Mouse (Mus musculus) T-helper 17 cell (primary cell): Measurements from ENCODE around the gene Cyb5d2.

ENCODE experiments used
- in situ Hi-C, 2 experiments: fragments of 300-600 bp; cut with MboI, MseI; formaldehyde crosslinking; loops; 1 replicate in 1 of 2; 2 replicates in 1 of 2; pipeline ENCODE4 v1.15.1; 2025; ENCODE audit warnings: high pct_unique_total_duplicates in 2 of 2

The Cyb5d2 gene

GRCm38 (mm10) chr11:72795455-72796295 is at the start of gene Cyb5d2, which contains the start of gene Zzef1:
TSS of gene Cyb5d2 (minus strand) at chr11:72796142.
TSS of gene Zzef1 (plus strand) at chr11:72796226.
- in situ Hi-C loops: no loop called here

DNA sequence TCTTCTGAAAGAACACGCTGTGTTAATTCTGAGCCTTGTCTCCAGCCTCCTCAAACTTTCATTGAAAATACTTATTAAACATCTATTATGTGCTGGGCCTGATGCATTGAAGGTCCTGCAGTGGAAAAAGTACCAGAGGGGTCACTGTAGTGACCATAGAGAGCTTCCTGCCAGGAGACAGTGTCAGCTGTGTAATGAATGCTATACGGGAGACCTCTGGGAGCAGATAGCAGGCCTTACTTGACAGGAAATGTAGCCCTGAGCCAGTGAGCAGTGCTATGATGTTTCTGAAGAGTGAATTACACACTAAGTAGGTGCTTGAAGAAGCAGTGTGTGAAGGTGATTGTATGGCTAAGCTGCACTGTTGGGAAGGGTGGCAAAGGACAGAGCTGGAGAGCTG is 49.6 kb upstream of the Cyb5d2 start:
- in situ Hi-C loops: no loop called here

- in situ Hi-C loops: no loop called here
Observed at GRCm38 (mm10) chr11:72843576-72843975, 47.6 kb upstream of the Cyb5d2 start.

- in situ Hi-C loops: no loop called here
Observed at GRCm38 (mm10) chr11:72842731-72843130, 46.8 kb upstream of the Cyb5d2 start.

- in situ Hi-C loops: no loop called here
Observed at GRCm38 (mm10) chr11:72829869-72830268, 33.9 kb upstream of the Cyb5d2 start.

DNA sequence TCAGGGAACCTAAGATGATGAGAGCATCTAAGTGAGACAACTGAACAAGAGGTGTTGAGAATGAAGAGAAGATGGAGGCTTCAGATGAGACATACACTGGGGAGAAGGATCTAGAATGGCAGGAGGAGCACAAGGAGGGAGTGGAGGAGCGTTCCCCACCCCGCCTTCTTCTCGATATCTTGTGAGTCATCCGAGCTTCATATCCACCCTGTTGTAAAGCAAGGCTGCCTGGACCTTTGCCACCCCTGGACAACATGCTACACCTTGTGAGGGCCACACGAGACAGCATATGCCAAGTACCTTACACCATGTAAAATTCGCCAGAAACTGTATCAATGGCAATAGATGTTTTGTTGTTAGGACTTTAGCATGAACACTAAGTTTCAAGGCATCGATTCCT is 25.1 kb upstream of the Cyb5d2 start:
- in situ Hi-C loops: no loop called here

DNA sequence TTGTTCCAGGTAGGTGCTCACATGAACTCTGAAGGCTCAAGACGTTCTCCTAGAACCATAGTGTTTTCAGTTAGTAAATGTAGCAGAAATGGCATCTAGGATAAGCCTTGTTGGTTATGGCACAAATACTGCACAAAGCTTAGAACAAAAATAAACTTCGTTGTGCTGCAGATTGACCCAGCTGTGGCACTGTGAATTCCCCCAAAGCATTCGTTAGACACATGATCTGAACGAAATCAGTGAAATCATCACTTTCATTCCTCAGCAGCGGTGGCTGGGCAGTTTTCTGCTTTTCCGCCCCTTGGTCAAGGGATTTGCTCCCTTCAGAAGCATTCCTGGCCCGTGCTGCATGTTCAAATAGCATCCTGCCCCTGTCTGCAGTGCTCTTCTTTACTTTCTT is 22.1 kb upstream of the Cyb5d2 start:
- in situ Hi-C loops: no loop called here

DNA sequence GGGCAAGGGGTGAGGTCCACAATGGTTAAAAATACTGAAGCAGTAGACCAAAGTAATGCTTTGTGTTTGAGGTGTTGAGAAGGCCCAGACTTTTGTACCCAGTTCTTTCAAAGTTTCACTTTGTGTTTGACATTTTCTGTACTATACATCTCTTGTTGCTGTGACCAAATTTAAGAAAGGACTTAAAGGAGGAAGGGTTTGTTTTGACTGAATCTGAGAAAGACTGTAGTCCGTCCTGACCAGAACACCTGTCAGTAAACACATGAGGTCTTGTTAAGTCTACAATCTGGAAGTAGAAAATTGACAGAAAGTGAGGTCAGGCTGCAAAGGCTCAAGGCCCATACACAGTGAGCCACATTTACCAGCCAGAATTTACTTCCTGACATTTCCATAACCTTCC is 20.9 kb upstream of the Cyb5d2 start:
- in situ Hi-C loops: no loop called here

GRCm38 (mm10) chr11:72814188-72814587 is 18.2 kb upstream of the Cyb5d2 start:
- in situ Hi-C loops: no loop called here

- in situ Hi-C loops: no loop called here
Observed at GRCm38 (mm10) chr11:72813687-72814086, 17.7 kb upstream of the Cyb5d2 start.

GRCm38 (mm10) chr11:72807992-72808391 is 12.1 kb upstream of the Cyb5d2 start:
- in situ Hi-C loops: no loop called here

DNA sequence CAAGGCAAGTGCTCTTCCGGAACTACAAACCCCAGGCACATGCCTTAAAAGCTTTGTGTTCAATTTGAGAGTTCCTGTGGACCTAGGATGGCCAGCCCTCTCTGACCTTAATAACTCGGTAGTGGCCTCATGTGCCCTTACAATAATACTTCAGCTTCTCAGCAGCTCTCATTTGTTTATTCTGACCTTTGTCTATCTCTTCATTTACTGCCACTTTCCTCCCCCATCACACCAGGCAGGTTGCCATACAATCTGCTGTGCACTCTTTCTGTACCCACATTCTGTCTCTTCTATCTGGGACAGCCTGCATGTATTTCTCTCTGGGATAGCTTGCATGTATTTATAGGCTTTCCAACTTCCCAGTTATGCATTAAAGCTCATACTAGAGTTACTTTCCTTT is 10.6 kb upstream of the Cyb5d2 start:
- in situ Hi-C loops: no loop called here

DNA sequence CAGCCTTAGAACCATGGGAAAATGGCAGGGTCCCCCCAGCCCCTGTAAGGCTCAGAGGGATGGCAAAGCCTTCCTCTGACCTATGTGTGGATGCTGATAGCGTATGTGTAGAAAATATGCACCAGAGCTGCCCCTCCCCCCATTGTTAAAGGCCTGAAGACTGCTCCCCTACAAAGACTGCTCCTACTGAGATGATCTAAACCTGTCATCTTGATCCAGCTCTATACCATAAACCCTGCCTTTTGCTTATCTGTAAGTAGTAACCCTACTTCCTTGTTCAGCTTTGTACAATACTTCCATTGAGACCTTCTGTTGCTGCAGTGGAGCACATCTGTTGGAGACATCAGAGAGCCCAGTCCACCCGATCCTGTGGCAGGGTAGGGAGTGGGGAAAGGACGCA is 9.3 kb upstream of the Cyb5d2 start:
- in situ Hi-C loops: no loop called here

GRCm38 (mm10) chr11:72804586-72804985 is 8.6 kb upstream of the Cyb5d2 start:
- in situ Hi-C loops: no loop called here

DNA sequence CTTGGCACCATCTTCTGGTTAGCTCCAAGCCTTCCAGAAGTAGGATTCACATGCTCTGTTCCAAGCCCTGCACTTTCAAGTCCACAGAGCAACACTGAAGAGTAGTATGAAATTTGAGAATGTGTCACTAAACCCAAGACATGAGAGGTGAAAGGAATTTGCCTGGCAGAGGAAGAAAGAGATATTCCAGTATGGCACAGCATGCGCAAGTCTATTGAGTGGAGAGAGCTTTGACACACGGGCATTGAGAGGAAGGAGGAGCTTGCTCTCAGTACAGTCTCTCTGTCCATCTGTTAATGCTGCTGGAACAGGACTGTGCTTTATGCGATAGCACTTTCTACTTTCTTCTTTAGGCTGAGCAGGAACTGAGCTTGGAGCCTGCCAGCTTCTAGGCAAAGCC is 7.1 kb upstream of the Cyb5d2 start:
- in situ Hi-C loops: no loop called here

DNA sequence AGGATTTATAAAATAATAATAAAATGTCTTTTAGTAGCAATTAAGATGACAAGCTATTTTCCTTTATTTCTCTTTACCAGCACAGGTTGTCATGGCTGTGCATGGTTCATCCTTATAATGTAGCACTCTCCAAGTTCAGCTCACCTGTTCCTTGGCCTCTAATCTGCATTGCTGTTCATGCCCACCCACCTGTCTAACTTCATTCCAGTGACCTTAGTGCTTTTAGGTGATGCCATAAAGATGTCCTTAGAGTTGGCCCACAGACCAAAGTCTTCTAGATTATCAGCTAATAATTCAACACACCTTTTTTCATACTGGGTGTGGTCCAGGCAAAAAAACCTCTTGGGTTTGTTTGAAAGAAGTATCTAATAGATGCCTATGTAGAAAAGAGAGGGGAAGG is 5.2 kb upstream of the Cyb5d2 start:
- in situ Hi-C loops: no loop called here

GRCm38 (mm10) chr11:72798112-72798511 is 2.2 kb upstream of the Cyb5d2 start:
- in situ Hi-C loops: no loop called here

- in situ Hi-C loops: no loop called here
Observed at GRCm38 (mm10) chr11:72796773-72797338, 914 bp upstream of the Cyb5d2 start.

DNA sequence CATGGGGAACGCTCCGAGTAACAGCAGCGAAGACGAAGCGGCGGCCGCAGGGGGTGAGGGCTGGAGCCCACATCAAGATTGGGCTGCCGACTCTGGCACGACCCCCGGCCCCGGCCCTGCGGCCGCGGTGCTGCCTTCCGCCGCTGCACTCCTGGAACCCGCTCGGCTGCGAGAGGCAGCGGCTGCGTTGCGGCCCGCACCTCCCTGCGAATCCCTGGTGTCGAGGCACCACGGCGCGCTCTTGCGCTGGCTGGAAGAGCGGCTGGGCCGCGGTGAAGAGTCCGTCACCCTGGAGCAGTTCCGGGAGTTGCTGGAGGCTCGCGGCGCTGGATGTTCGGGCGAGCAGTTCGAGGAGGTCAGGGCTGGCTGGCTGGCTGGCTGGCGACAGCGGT is 350 bp upstream of the Cyb5d2 start:
- in situ Hi-C loops: no loop called here

GRCm38 (mm10) chr11:72795149-72795454 is 840 bp downstream of the Cyb5d2 start:
- in situ Hi-C loops: no loop called here

DNA sequence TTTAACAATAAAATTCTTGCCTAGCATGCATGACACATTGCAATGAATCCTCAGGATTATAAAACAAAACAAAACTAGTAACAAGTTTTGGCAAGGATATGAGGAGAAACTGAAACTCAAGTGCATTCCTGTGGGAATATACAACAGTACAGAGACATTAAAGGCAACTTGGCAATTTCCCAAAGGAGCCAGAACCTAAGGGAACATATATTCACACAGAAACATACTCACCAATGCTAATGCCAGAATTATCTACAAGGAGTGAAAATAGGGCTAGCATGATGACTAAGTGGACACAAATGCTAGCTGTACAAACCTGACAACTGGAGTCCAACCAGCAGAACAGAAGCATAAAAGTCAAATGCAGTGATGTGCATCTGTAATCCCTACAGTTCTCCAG is 3.9 kb downstream of the Cyb5d2 start:
- in situ Hi-C loops: no loop called here

GRCm38 (mm10) chr11:72782503-72782902 is 13.4 kb downstream of the Cyb5d2 start:
- in situ Hi-C loops: no loop called here

GRCm38 (mm10) chr11:72782103-72782502 is 13.8 kb downstream of the Cyb5d2 start:
- in situ Hi-C loops: no loop called here

- in situ Hi-C loops: no loop called here
Observed at GRCm38 (mm10) chr11:72778957-72779356, 17.0 kb downstream of the Cyb5d2 start.
